Mouse (Mus musculus): ENCODE results near the gene Dcakd.

Dcakd gene

GRCm38 (mm10) chr11:103006286-103007000, 21.7 kb downstream of the Dcakd start:
- DNase-seq (ENCODE audit: low spot score): no peak

DNA sequence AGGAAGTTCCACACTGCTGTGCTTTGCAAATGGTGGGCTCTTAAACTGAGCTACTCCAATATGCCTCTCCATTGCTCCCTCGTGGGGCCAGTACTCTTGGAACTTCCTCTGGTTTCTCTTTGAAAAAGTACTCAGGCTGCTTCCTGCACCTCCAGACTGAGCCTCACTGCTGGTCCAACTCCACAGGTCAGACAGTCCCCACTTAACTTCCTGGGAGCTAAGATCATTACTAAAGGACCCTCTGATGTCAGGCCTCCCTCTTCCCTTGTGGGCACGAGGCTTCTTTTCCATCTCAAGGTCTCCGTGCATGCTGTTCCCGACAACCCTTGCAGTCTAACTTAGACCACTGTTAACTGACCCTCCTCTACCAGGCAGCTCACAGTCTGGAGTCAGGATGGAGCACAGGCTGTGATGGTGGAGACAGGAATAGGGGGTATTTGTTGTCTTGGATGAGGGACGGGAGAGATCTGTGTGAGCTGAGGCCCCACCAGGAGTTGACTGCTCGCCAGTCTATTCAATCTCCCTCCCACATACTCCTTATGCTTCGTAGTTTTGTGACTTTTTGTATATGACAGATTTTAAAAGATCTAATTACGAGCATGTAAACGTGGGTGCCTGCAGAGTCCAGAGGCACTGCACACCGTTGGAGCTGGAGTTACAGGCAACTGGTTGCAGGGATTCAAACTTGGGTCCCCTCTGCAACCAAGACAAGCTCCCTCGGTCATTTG, 22.7 kb downstream of the Dcakd start:
- DNase-seq (ENCODE audit: low spot score): no peak

GRCm38 (mm10) chr11:103004852-103005251, 23.3 kb downstream of the Dcakd start:
- no peak for DNase-seq (ENCODE audit: low spot score)

DNA sequence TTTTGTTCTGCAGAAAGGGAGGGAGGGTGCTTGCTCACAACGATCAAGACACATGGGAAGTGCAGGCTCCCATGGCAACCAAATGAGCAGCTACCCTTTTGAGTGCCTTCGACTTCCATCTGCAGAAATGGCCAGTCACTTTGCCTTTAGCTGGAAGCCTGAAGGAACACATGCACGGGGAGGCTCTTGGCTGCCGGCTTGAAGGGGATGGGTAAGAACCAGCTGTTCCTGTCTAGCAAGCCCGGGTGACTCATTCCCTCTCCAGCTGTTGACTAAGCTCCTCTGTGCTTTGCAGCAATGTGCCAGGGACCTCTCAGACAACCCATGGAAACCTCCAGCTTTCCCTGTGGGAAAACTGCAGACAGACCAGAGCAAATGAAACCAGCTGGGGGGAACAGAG, 24.9 kb downstream of the Dcakd start:
- DNase-seq (ENCODE audit: low spot score): peak; percentile 92

DNA sequence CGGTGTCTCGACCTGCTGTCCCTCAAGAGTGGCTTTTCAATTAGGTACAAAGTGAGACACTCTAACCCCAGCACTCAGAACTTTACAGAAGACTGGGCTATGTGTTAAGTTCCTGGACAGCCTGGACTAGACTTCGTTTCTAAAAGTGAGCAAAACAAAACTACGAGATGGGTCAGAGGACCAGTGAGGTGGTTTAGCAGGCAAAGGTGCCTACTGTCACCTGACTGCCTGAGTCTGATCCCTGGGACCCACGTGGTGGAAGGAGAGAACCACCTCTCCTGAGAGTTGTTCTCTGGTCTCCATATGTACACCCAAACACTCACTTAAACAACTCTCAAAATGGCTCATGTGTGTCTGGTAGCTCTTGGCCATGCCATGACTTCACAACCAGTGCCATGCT, 27.1 kb downstream of the Dcakd start:
- DNase-seq (ENCODE audit: low spot score): no peak

GRCm38 (mm10) chr11:103000111-103000510, 28.0 kb downstream of the Dcakd start:
- no peak for DNase-seq (ENCODE audit: low spot score)

DNA sequence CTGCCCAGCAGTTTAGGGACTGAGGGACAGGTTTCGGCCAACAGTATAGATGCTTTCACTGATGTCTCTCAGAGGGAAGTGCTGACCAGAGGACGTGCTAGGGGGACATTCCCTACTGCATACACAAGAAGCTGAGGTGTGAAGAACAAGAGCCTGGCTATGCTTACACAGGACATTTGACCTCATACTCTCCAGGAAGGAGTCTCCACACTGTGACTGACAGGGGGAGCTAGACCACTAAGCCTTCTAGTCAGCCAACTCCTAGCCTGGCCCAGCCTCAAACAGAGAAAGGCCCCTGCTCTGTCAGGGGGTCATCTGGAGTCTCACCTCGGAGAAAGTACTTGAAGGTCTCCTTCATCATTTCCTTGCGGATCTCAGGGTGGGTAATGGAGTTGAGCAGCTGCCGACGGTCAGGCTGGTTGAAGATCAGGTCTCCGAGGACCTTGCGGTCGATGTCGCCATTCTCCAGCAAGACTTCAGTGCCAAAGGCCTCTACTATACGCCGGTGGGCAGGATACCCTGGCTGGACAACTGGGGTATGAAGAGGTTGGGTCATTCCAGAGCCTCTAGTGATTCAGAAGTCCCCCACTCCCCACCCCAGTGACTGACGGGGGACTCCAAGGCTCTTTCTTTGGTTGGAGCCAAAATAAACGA, 28.7 kb downstream of the Dcakd start:
- no peak for DNase-seq (ENCODE audit: low spot score)

GRCm38 (mm10) chr11:102998577-102999316, 29.4 kb downstream of the Dcakd start:
- DNase-seq (ENCODE audit: low spot score): no peak

- no peak for DNase-seq (ENCODE audit: low spot score)
These were observed 29.9 kb downstream of the Dcakd start for GRCm38 (mm10) chr11:102998254-102998576.

- DNase-seq (ENCODE audit: low spot score): no peak
These were observed 31.0 kb downstream of the Dcakd start for GRCm38 (mm10) chr11:102996991-102997770.

- DNase-seq (ENCODE audit: low spot score): no peak
These were observed 31.7 kb downstream of the Dcakd start for GRCm38 (mm10) chr11:102996385-102996784.

GRCm38 (mm10) chr11:102994952-102995351, 33.2 kb downstream of the Dcakd start:
- no peak for DNase-seq (ENCODE audit: low spot score)

- no peak for DNase-seq (ENCODE audit: low spot score)
These were observed 34.6 kb downstream of the Dcakd start for GRCm38 (mm10) chr11:102993420-102994029.

DNA sequence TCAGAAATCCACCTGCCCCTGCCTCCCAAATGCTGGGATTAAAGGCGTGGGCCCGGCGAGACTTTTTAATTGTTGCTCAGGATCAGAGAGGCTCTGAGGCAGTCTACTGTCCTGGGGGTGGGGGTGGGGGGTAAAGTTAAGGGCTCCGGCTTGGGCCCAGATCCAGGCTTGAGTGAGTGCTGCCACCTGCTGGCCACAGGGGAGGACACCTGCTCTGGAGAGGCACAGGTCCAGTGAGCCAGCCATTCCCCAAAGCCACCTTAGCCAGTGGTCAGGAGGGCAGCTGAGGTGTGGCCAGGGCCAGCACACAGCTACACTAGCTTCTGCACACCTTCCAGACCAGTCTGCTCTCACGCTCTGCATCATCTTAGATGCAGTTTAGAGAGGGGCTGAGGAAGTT, 35.2 kb downstream of the Dcakd start:
- DNase-seq (ENCODE audit: low spot score): peak; percentile 72

- DNase-seq (ENCODE audit: low spot score): no peak
These were observed 36.5 kb downstream of the Dcakd start for GRCm38 (mm10) chr11:102991681-102992080.

- no peak for DNase-seq (ENCODE audit: low spot score)
These were observed 37.9 kb downstream of the Dcakd start for GRCm38 (mm10) chr11:102990152-102990663.

DNA sequence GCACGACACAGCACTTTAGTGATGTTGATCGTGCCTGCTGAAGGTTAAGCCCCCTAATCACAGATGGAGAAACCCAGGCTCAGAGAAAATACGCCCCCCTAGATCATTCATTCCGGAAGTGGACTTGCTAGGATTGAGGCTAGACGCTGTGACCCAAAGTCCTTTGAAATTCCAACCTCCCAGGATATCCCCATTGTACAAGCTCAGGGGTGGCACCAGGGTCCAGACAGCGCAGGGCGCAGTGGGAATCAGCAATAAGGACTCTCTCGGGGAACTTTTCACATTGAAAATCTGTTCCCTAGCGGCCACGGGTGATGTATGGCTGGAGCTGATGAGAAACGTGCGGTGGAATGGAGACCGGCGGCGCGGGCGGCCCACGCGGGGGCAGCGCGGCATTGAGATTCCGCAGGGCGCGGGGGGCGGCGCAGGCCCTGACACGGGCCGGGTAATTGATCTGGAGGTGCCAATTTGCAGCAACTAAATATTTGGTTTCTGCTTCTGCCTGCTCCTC, 38.4 kb downstream of the Dcakd start:
- no peak for DNase-seq (ENCODE audit: low spot score)

DNA sequence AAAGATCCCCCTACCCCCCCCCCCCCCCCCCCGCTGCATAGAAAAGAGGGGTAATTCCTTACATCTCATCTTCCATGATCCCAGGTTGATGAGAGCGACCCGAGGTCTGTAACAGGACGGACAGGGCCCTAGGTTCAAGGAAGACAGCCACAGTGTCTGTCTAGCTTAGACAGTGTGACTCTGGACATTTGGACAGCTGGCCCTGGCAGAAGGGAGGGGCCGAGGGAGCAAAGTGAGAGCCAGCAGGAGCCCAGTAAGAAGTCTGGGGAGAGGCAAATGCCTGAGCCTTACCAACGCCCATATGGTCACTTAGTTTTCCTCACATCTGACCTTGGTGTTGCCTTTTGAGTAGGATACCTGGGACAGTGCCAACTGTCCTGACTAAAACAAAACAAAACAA, 43.0 kb downstream of the Dcakd start:
- no peak for DNase-seq (ENCODE audit: low spot score)

DNA sequence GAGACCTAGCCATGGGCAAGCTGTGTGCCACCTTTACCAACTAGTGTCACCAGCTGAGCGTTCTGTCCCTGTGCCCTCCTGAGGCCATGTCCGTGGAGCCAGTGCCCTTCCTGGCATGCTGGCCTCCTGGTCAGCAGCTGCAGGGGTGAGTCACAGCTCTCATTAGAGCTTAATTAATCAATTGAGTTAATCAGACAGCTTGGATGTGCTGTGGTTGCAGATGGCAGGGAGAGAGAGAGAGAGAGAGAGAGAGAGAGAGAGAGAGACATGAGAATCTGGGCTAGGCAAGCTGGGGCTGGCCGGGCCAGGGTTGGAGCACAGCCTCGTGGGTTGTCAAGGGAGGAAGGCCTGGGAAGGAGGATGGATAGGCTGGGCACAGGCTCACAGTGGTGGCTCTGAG, 43.5 kb downstream of the Dcakd start:
- no peak for DNase-seq (ENCODE audit: low spot score)

DNA sequence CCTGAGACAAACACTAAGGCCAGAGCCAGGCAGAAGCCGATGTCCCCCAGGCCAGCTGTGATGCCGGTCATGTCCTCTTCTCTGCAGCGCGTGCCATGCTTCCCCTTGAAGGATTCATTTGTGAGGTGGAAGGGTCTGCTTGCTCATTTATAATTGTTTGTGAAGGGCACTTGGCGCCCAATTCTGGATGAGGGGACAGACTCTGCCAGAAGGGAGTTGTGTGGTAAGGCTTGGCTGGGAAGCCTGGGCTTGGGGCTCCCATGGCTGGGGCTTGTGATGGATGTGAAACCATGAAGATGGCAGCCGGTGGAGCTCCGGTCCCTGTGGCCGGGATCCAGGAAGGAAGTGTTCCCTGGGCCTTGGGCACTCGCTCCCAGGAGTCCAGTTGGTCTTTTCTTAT, 44.0 kb downstream of the Dcakd start:
- no peak for DNase-seq (ENCODE audit: low spot score)

Data from lung, postnatal 25 days (tissue).